Mouse (Mus musculus) C2C12 (cell line): ENCODE data around the gene Ly6g5c.

Source experiments
- CTCF ChIP-seq: IDR thresholded peaks from one replicate; pipeline ENCODE4 v1.5.1; 2011; ENCODE audit not compliant: control insufficient read depth, insufficient read depth, insufficient read length
- MAX ChIP-seq: IDR thresholded peaks from one replicate; pipeline ENCODE4 v1.6.1; 2011; ENCODE audit warnings: mild to moderate bottlenecking, control low read depth

GRCm38 (mm10) chr17:35139269-35139668 is 31.2 kb downstream of the Ly6g5c start:
- no peak for TF ChIP-seq MAX
- no peak for TF ChIP-seq CTCF
